Mouse (Mus musculus) B cell, adult 2 months (primary cell): ENCODE results near the gene Ptprn.
"Not testable (repeated sequence)": the region's sequence is repeated elsewhere in the genome, so short reads cannot be mapped to it uniquely, and the experiment has no call there.

ENCODE experiments used
- DNase-seq, 2 experiments: peaks; one replicate each; pipeline ENCODE4 v3.0.0; 2022

Ptprn gene

GRCm38 (mm10) chr1:75252308-75252707 lies 12.0 kb downstream of the Ptprn start:
- no peak for DNase-seq

GRCm38 (mm10) chr1:75251112-75251970 lies 13.0 kb downstream of the Ptprn start:
- DNase-seq = peak; percentile 91

GRCm38 (mm10) chr1:75250498-75250897 lies 13.8 kb downstream of the Ptprn start:
- no peak for DNase-seq

DNA sequence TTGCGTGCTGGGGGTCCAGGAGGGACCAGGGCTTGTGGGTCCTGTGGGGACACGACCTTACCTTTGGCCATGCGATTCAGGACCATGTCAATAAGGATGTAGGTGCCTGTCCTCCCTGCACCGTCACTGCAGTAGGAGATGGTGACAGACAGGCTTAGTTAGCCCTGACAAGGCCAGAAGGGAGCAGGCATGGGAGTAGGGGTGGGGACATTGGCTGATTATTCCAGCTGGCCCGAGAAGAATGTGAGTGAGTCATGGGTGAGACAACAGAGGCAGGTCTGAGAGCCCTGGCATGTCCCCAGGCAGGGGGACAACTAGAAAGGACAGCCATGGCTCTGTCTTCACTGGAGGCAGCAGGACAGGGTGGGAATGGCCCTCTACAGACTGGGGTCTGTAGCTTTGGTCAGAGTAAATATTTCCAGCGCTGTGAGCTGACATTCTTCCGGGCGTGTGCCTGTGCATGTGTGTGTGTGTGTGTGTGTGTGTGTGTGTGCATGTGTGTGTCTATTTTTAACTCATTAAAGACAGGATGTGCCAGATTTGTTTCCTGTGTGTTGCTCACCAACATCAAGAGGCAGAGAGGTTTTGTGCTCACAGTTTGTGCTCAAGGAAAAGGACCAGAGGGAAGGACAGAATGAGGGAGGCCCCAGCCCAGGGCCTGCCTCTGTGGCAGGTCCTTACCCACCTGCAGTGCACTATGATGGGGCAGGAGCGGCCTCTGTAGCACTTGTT lies 16.1 kb downstream of the Ptprn start:
- no peak for DNase-seq

GRCm38 (mm10) chr1:75247071-75247930 lies 17.0 kb downstream of the Ptprn start:
- no peak for DNase-seq

- DNase-seq = peak in 1 of 2 experiments; percentile 19
These were observed 19.5 kb downstream of the Ptprn start for GRCm38 (mm10) chr1:75244836-75245235.

- DNase-seq = no peak
These were observed 20.0 kb downstream of the Ptprn start for GRCm38 (mm10) chr1:75244175-75244826.

- DNase-seq = no peak
These were observed 20.9 kb downstream of the Ptprn start for GRCm38 (mm10) chr1:75243411-75243810.

- DNase-seq = no peak
These were observed 24.7 kb downstream of the Ptprn start for GRCm38 (mm10) chr1:75239591-75239990.

GRCm38 (mm10) chr1:75236117-75237050 lies 27.9 kb downstream of the Ptprn start, which contains the start of gene Dnajb2:
Dnajb2 (plus strand) TSS chr1:75236406.
- peak; percentile 89 to 92 for DNase-seq

- DNase-seq = peak; percentile 70 to 76
These were observed 29.7 kb downstream of the Ptprn start for GRCm38 (mm10) chr1:75234606-75235005.

DNA sequence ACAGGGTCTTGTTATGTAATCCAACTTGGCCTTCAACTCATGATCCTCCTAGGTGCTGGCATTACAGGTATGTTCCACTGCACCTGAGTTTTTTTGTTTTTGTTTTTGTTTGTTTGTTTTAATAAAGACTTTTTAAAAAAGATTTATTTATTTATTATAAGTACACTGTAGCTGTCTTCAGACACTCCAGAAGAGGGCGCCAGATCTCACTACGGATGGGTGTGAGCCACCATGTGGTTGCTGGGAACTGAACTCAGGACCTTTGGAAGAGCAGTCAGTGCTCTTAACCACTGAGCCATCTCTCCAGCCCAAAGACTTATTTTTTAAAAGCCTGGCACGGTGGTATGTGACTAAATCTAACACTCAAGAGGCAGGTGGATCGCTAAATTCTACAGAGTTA lies 31.8 kb downstream of the Ptprn start:
- DNase-seq = not testable (repeated sequence)

GRCm38 (mm10) chr1:75231664-75232152 lies 32.6 kb downstream of the Ptprn start, which contains the start of gene A630095N17Rik:
A630095N17Rik (minus strand) TSS chr1:75232102.
- DNase-seq = no peak

DNA sequence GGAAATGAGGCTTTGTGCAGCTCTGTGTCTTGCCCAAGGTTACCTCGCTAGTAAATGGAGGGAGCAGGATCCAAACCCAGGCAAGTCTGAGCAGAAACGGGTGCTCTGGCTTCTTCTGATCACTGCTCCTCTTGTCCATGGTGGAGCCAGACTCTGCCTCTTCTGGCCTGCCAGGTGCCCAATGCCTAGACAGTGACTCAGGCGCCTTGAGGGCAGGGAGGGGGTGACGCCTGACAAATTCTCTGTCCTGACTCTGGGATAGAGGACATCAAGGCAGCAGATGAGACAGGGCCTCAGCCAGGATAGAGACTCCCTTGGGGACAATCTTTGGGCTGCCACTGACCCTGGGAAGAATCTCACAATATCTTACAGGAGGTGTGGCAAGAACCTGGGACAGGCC lies 33.1 kb downstream of the Ptprn start:
- DNase-seq = no peak

DNA sequence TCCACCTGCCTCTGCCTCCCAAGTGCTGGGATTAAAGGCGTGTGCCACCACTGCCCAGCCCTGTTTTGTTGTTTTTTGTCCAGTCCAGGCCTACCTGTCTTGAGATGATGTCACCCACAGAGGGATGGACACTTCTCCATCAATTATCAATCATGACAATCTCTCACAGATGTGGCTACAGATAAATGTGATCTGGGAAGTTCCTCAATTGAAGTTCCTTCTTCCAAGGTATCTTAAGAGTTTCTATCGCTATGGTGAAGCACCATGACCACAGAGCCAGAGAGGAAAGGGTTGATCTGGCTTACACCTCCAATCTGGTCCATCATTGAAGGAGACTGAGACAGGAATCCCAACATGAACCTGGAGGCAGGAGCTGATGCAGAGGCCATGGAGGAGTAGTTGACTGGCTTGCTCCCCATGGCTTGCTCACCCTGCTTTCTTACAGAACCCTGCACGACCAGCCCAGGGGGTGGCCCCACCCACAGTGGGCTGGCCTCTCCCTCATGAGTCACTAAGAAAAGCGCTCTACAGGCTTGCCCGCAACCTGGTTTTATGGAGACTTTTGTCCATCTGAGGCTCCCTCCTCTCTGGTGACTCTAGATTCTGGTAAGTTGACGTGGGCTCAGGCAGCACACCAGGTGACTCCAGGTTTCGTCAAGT lies 33.8 kb downstream of the Ptprn start:
- no peak for DNase-seq

- no peak for DNase-seq
These were observed 35.1 kb downstream of the Ptprn start for GRCm38 (mm10) chr1:75229158-75229557.

GRCm38 (mm10) chr1:75227653-75228052 lies 36.6 kb downstream of the Ptprn start:
- no peak for DNase-seq

DNA sequence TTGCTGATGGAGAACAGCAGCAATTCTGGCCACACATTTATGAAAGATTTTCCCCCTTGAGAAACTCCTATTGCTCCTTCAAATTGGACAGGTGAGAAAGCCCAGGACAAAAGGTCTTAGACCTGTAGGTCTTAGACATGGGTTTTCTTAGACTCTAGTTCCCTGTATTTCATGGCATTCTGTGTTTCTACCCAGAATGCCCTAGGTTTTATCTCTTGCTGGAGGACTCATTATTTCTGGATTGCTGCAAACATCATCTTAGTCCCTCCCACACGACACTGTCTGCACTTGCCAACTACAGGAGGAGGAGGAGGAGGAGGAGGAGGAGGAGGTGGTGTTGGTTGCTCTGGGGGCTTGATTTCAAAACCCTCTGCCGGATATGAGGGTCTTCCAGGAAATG lies 38.2 kb downstream of the Ptprn start:
- DNase-seq = no peak

- no peak for DNase-seq
These were observed 38.8 kb downstream of the Ptprn start for GRCm38 (mm10) chr1:75225473-75225872.

GRCm38 (mm10) chr1:75223532-75223931 lies 40.8 kb downstream of the Ptprn start:
- peak; percentile 30 to 38 for DNase-seq
